Mouse (Mus musculus): ENCODE results near the gene Zfp78. TPM values are rescaled to one million over a fixed set of nuclear protein-coding genes. Genes with fewer than 3 reads are reported as not detected.

The Zfp78 gene
- polyA plus RNA-seq, 2 experiments from 2014 or later: 1.8 to 2.4 TPM

DNA sequence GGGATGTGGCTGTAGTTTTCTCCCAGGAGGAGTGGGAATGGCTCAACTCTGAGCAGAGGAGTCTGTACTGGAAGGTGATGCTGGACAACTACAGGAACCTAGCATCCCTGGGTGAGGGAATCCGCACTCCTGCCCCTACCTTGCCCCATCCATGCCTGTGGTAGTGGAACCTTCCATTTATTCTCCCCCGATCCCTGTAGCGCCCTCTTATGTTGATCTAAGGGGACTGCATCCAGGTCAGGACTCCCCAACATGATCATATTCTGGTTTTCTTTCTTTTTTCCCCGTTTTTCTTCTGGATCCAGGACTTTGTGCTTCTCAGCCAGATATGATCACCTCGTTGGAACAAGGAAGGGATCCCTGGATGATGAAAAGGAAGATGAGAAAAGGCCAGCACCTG, 26.4 kb downstream of the Zfp78 start:
- ATAC-seq: no peak

DNA sequence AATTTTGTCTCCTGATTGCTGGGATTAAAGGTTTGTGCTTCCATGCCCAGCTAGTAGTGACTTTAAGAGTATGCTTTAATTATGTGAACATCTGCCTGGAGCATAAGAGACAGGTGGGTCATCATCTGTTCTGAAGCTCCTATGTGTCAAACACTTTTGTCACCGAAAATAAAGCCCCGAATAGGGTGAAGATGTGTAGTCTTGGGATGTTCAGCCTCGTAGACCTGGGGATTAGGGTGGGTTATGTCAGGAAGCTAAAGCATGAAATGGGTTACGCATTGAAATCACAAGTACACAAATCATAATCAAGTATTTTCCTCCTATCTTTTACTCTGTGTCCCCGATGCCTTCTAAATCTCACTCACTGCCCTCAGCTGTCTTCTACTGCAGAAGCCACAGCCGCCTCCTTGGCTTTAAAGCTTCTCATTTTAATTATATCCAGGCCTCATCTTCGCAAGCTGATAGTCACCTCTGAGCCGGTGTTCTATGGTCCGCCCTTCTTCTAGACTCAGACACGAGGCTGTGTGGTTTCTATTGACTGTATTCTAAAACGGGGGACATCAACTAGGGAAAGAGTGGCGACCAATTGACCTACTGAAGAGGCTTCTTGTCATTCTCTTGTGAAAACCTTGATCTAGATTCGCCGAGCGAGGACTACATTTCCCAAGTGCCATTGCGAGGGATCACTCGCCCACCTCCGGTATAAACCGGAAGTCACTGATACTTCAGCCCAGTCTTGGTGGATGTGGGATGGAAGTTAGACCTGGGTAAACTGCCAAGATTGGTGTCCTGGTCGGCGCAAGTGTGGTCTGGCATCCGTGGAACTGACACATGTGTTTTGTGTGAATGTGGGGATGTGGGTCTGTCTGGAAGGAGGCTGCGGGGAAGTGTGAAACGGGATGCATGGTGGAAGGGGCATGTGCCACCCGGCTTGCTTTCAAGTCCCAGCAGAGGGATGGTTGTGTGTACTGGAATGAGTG, 35.2 kb downstream of the Zfp78 start, which contains the start of gene Smim17:
TSS of gene Smim17 (plus strand) at position 720 of the 980 bp plus-strand sequence.
- ATAC-seq: peak; percentile 96

DNA sequence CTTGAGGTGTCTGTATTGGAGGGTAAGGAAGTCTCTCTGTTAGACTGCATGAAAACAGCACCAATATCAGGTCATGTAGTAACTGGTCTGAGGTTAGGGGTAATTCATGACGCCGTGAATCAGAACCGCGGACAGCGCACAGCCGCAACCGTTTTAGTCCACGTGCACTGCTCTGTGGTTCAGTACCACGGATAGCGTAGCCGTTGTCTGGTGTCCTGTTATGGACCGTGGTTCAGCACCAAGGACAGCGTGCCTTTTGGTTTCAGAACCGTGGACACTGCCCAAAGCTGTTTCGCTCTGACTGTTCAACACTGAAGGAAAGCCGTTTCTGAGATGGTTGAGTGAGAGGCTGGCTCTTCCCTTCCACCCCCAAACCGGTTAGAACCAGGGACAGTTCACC, 47.0 kb downstream of the Zfp78 start, which contains the start of gene Gm20715:
TSS of gene Gm20715 (plus strand) at position 235 of the 400 bp plus-strand sequence.
- ATAC-seq: peak; percentile 81

DNA sequence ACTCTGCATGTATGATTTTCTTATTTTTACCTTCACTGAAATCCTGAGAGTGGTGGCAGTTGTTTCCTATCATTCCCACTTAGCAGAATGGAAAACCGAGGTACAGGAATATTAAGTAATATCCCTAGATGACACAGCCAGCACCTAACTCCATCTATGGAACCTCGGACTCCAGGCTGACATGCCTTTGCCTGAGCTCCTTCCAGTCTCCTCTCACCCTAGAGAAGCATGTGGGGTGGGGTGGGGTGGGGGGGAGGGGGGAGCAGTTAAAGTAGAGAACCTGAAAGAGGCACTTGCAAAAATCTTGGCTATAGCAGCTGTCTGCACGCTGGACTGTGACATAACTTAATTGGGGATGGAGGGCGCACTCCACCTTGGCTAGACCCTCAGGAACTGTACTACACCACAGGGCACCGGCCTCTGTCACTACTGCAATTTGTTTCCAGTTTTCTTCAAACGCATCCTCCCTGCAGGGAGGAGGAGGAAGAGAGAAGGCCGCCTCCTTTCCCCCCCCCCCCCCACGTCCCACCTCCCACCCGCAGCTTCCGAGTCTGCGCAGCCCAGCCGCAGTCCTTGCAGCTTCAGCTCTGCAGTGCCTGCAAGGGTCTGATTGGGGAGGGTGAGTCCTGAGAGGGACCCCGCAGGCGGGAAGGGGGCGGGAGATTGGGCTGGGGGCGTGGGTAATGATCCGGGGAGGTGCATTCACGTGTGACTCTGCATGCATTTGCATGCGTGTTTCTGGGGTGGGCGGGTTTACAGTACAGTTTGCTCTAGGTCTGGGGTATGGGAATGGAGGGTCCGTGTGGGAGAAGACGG, 51.8 kb downstream of the Zfp78 start:
- ATAC-seq: no peak

DNA sequence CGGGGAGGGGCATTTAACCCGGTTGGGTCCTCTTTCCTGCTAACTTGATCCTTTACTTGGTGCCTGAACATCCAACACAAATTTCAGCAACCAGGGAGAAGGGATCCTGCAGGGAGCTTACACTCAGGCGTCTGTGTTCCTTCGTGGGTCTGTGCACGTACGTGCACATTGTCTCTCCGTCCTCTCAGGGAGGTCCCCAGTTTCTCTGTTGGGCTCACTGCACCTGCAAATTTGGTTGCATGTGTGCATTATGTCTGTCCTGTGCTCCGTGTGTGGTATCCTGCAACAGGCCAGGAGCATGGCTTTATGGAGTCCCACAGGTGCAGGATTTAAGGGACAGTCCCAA, 52.3 kb downstream of the Zfp78 start:
- no peak for ATAC-seq

DNA sequence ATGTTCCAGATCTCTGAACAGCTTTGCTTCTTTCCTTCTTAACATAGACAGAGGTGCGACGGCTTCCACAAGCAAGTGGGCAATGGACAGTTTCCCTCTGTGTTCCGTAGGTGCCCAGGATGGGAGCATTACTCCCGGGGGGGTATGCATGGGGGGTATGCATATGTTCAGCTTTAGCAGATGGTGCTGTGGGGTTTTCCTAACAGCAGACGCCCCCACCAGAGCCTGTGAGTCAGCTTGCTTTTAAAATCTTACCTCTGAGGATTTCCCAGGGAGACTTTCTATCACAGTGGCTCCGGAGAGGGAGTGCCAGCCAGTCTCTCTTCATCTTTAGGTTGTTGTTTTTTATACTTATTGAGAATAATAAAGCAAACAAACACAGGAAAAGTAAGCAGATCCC, 56.8 kb downstream of the Zfp78 start:
- no peak for ATAC-seq

DNA sequence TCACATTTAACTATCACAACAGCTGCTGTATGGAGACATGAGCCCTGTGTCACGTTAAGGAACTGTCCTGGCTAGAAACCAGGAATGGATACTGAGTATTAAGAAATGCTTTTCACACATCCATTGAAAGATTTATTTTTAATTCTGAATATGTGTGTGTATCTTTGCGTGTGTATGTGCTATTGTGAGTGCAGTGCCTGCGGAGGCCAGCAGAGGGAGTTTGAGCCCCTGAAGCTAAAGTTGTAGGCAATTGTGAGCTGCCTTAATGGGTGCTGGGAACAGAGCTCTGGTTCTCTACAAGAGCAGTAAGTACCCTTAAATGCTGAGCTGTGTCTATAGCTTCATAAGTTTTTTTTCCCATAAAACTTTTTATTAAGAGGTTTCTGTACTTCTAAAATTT, 66.3 kb downstream of the Zfp78 start:
- no peak for ATAC-seq

DNA sequence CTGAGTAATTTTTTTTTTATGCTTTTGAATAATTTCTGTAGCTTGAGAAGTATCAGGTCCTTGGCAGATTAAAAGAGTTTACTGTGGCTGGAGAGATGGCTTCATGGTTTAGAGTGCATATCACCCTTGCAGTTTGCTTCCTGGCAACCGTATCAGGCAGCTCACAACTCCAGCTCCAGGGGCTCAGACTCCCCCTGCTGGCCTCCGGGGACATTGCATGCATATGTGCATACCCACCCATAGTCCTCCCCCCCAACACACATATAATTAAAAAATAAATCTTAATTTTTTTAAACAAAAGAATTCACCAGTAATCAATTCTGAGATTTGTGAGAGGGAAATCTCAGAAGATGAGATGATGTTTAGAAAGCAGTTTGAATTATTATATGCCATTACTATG, 67.3 kb downstream of the Zfp78 start:
- no peak for ATAC-seq

Other genes with a start within 250 kb of the Zfp78 start
- gene Zfp787, start 207.3 kb upstream of the Zfp78 start, polyA plus RNA-seq (2017; shearing (Covaris generic)): 1 to 10 TPM; 4.9 to 9.3 TPM
- gene Zfp444, start 191.1 kb upstream of the Zfp78 start, polyA plus RNA-seq (2017; shearing (Covaris generic)): 1 to 10 TPM; 9.2 to 9.6 TPM
- gene Galp, start 166.2 kb upstream of the Zfp78 start, polyA plus RNA-seq (2017; shearing (Covaris generic)): not detected
- not detected for gene Zscan5b, start 141.0 kb upstream of the Zfp78 start, polyA plus RNA-seq (2017; shearing (Covaris generic))
- not detected for gene Epp13, start 110.6 kb upstream of the Zfp78 start, polyA plus RNA-seq (2017; shearing (Covaris generic))
- gene Zfp667, start 76.7 kb upstream of the Zfp78 start, polyA plus RNA-seq (2017; shearing (Covaris generic)): 1 to 10 TPM; 4.1 to 4.6 TPM
- 1 to 10 TPM in 1 of 2 experiments, not detected in 1; 1.1 TPM for gene Zfp583, start 32.0 kb upstream of the Zfp78 start, polyA plus RNA-seq (2017; shearing (Covaris generic))
- under 1 TPM; 0.24 to 0.31 TPM for gene Gm3854, start 19.5 kb upstream of the Zfp78 start, polyA plus RNA-seq (2017; shearing (Covaris generic))
- 1 to 10 TPM; 1.9 to 5.9 TPM for gene Zfp28, start 20.0 kb downstream of the Zfp78 start, polyA plus RNA-seq (2017; shearing (Covaris generic))
- gene Smim17, start 35.4 kb downstream of the Zfp78 start, polyA plus RNA-seq (2017; shearing (Covaris generic)): not detected
- not detected for gene Gm20715, start 47.0 kb downstream of the Zfp78 start, polyA plus RNA-seq (2017; shearing (Covaris generic))
- not detected for gene Olfr1344, start 75.4 kb downstream of the Zfp78 start, polyA plus RNA-seq (2017; shearing (Covaris generic))
- under 1 TPM in 1 of 2 experiments, not detected in 1; 0.11 TPM for gene Olfr1336, start 92.9 kb downstream of the Zfp78 start, polyA plus RNA-seq (2017; shearing (Covaris generic))
- gene Olfr1346, start 103.8 kb downstream of the Zfp78 start, polyA plus RNA-seq (2017; shearing (Covaris generic)): not detected
- not detected for gene Olfr5, start 123.7 kb downstream of the Zfp78 start, polyA plus RNA-seq (2017; shearing (Covaris generic))
- not detected for gene Olfr1347, start 136.5 kb downstream of the Zfp78 start, polyA plus RNA-seq (2017; shearing (Covaris generic))
- gene Olfr1348, start 145.5 kb downstream of the Zfp78 start, polyA plus RNA-seq (2017; shearing (Covaris generic)): under 1 TPM in 1 of 2 experiments, not detected in 1; 0.95 TPM
- not detected for gene Olfr1349, start 159.7 kb downstream of the Zfp78 start, polyA plus RNA-seq (2017; shearing (Covaris generic))
- gene Olfr1350, start 201.6 kb downstream of the Zfp78 start, polyA plus RNA-seq (2017; shearing (Covaris generic)): not detected

Data from activated CD4-positive, CD25-positive, alpha-beta regulatory T cell, adult 4 months (primary cell).